Mouse (Mus musculus) testis, postnatal 14 days (tissue): ENCODE data around the gene Kctd11.
"Not testable (repeated sequence)": the region's sequence is repeated elsewhere in the genome, so short reads cannot be mapped to it uniquely, and the experiment has no call there.

ENCODE experiments used
- DNase-seq: peaks from one replicate; pipeline ENCODE4 v3.0.0; 2021; ENCODE audit warnings: low spot score

The Kctd11 gene

DNA sequence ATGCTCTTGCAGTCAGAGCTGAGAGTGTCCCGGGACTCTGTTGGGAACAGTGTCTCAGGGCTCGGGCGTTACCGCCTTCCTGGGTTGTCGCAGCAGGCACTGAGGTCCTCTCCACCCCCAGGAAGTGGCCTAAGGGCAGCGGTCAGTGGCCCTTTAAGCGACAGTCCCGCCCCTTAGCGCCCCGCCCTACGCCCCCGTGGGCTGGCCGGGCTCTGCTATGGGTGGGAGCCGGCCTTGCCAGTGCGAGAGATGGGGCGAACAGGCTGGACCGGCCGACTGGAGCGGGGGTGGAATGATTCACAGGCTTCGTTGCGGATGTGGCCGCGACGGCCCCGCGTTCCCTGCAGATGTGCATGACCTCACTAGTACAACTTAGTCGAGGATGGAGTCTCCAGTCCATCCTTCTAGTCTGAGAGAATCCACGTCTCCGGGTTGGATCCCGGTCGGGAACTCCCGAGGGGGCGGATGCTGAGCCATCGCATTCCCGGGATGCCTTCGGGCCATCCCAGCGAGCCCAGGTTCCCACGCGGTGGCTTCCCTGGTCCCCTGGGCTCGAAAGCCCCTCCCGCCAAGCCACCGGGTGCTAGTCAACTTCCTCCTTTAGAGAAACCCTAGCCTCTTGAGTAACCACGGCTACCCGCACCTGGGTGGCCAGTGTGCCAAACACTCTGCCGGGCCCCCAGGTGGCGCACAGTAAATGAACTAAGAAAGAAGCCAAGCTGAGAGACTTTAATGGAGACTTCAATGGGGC, at the start of gene Kctd11:
Gene Kctd11, minus strand, starts transcription at position 554 of the 751 bp plus-strand sequence.
- peak; percentile 82 for DNase-seq

DNA sequence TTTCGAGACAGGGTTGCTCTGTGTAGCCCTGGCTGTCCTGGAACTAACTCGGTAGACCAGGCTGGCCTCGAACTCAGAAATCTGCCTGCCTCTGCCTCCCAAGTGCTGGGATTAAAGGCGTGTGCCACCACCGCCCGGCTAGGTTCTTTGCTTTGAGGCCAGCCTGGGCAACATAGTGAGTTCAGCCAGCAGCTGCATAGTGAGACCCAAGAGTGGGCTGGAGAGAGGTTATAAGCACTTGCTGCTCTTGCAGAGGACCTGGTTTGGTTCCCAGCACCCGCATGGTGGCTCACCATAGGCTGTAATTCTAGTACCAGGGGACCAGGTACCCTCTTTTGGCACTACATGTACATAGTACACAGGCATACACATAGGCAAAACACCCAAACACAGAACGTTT, 49.0 kb upstream of the Kctd11 start:
- not testable (repeated sequence) for DNase-seq

DNA sequence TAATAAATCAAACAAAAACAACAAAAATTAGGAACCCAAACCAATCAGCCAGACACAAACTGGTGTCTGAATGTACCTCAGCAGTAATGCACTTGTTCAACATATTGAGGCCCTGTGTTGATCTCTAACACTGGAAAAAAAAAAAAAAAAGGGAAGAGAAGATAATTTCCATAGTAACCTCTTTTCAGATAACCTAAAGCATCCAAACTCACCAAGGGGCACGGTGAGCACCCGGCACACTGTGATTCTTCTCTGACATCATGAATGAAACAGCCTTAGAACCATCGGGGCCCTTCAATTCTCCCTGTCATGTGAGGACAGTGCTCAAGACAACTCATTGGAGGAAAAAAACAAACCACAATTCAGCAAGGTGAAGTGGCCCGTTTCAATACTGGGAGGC, 48.5 kb upstream of the Kctd11 start:
- DNase-seq = no peak

DNA sequence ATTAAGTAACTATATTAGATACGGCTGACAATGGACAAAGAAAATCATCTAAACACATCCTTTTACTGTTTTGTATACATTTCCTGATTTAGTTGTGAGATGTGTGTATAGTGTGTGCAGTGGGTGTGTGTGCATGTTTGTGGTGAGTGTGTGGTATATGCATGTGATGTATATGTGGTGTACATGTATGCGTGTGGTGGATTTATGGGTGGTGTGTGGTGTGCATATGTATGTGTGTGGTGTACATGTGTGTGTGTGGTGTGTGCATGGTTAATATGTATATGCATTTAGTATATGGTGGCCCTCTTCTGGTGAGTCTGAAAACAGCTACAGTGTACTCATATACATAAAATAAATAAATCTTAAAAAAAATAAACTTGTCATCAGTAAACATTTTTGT, 46.3 kb upstream of the Kctd11 start:
- DNase-seq = no peak

DNA sequence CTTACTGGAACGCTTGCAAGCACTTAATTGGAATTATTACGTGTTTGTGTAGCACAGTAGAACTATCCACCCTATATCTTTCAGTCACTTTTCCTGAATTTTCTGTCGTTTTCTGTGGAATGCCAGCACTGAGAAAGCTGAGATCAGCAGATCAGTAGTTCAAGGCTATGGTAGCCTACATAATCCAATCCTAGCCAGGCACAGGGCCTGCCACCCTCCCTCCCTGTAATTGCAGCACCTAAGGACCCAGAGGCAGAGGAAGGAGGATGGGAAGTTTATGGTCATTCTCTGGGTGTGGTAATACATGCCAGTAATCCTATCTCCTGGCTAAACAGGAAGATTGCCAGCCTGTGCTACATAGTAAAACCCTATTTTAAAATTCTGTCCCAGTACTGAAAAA, 41.6 kb upstream of the Kctd11 start:
- DNase-seq = no peak

DNA sequence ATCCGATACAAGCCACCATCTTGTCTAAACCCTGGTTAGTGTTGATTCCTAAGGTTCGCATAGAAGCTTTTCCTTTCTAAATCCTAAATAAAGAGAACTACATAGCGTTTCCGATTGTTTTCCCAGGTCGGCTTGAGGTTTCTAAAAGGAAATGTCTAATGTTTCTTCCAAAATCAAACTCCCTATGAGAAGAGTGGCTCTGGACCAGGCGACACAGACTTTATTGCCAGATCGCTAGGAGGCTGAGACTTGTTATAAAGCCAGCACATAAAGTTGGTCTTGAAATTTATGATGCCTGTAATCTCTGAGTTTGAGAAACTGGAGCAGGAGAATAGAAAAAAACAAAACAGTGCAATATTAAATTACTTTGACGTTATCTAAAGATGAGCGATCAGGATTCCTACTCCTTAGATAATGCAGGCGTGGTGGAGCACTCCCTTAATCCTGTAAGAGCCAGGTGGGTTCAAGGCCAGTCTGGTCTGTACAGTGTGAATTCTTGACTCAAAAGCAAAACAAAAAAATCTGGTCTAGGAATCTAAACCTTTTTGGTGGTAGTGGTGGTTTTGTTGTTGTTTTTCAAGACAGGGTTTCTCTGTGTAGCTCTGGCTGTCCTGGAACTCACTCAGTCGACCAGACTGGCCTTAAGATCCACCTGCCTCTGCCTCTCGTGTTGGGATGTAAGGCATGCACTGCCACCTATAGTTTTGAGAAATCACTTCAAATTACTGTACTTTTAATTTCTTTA, 41.0 kb upstream of the Kctd11 start:
- DNase-seq = no peak

DNA sequence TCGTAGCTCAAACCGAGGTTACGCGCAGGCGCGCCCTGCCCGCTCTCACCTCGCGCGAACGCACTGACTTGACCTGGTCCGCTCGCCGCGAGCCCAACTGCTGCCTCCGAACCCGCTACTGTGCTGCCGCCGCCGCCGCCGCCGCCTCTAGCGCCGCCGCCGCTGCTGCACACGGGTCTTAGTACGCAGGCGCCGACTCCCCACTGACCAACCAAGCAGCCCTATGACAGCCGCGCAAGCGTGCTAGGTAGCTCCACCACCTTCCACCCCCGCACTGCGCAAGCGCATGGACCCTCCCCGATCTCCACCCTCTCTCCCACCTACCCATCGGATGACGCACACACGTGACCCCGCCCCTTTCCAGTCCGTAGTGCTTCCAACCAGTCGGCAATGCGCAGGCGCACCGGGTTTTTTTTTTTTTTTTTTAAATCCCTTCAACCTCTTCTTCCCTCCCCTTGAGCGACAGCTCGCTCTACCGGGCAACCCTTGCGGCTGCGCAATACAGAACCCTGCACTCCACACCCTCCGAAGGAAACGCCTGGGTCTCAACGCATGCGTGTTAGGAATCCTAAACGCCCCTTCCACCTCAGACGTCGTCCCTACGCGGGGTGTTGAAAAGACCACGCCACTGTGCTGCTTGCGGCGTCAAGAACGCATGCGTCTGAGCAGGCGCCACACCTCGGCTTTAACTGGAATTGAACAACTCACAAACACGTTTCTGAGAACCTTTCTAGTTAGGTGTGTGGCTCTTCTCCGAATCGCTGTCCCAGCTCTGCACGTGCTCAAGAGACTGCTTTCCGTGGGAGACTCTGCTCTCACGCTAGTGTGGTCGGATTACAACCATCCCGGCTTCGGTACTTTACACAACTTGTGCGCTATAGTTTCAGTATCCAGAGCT, 40.2 kb upstream of the Kctd11 start, which contains the start of gene Eif5a:
Gene Eif5a, minus strand, starts transcription at position 845 of the 898 bp plus-strand sequence.
- DNase-seq = peak; percentile 100

DNA sequence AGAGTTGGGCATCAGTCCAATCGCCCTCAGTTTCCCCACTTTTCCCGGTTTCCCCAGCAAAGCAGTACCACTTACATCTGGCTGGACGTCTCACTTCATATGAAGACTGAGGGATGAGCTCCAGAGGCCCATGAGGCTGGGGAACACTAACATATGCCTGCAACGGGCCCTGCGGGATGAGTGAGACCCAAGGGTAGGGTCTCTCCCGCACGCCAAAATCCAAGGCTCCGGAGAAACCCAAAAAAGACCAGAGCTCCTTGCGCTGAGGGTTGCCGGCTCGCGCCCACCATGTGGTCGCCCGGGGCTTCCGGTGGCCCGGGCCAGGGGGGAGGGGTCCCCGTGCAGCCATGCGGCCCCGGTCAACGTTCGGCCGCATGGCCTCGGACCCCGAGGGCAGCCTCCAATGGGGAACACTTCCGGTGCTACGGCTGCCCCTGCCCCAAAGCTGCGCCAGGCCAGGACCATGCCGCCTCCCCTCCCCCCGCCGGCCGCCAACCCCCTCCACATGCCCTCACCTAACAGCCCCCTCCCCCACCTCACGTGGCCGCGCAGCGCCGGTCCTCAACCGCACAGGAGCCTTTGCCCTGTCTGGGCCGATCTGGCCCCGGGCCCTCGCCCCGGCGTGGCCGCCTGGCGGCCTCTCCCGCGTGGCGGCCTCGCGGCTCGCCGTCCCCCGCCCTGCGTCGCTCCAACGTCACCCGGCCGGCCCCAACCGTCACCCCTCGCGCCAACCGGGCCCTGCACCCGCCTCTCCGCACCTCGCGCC, 39.2 kb upstream of the Kctd11 start:
- peak; percentile 85 for DNase-seq

DNA sequence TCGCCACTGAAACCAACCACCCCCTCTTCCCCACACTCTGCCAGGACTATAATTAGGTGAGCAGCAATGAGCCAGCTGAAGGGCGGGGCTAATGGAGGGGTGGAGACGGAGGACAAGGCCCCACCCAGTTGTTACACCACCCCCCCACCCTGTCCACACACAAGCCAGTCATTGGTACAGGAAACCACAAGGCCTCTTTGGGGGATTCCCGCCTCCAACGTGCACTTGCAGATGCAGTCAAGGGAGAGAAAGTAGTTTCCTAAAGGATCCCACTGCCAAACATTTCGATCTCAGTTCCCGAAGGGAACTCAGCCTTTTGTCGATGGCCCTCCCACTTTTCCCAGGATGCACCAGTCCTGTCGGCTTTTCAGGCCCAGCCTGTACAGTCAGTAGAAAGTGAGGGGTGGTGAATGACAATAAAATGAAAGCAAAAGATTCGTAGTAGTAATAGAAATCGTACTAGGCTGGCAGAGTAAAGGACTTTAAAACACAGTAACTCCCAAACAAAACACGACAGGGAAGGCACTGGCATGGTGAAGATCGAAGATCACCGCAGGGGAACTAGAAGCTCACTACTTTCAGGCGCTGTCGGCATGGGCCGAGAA, 38.6 kb upstream of the Kctd11 start:
- peak; percentile 62 for DNase-seq

DNA sequence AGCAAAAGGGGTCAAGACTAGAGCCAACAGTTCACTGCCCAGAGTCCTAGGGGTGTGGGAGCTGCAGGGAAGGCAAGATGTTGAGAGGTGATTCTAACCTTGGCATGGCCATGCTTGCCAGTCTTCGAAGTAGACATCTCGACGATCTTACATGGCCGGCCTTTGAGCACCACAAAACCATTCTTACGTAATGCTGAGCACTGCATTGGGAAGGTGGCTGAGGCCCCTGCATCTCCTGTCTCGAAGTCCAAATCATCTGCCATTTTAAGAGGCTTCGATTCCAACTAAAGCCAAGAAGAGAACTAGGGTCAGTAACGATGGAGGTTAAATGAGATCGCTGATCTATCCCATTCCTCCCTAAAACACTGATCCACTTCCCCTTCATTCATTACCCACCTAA, 37.8 kb upstream of the Kctd11 start:
- no peak for DNase-seq

DNA sequence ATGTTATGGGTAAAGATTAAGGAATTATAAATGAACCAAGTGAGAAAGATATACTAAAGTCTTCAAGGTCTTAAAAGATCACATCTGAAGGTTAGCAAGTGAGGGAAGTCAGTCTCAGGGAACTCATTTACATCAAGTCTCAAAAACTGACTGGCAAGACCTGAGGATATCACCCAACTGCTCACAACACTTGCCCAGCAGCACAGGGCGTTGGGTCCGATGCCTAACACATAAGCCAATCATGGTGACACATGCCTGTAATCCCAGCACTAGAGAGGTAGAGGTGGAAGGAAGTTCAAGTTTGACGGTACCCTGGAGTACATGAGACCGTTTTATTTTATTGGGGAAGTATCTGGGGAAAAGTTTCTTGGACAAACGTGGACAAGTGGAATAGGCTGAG, 36.9 kb upstream of the Kctd11 start:
- DNase-seq = no peak

DNA sequence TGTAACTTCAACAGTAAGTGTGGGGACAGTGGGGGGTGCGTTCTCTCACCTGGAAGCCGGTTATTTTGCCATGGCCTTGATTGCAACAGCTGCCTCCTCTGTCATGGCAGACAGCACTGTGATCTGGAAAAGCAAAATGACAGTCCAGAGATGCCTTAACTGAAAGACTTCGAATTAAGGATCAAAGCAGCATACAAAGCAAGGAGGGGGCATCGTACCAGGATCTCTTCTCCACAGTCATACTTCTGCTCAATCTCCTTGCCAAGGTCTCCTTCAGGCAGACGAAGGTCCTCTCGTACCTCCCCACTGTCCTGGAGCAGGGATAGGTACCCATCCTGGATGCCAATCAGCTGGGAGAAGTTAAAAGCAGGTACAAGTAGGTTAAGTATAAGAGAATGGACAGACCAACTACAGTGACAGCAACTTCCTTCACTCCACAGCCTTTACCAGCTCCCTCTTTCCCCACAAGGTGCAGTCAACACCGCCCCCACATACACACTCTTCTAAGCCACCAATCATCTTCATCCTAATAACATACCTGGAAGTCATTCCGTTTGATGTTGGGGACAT, 36.3 kb upstream of the Kctd11 start:
- no peak for DNase-seq

DNA sequence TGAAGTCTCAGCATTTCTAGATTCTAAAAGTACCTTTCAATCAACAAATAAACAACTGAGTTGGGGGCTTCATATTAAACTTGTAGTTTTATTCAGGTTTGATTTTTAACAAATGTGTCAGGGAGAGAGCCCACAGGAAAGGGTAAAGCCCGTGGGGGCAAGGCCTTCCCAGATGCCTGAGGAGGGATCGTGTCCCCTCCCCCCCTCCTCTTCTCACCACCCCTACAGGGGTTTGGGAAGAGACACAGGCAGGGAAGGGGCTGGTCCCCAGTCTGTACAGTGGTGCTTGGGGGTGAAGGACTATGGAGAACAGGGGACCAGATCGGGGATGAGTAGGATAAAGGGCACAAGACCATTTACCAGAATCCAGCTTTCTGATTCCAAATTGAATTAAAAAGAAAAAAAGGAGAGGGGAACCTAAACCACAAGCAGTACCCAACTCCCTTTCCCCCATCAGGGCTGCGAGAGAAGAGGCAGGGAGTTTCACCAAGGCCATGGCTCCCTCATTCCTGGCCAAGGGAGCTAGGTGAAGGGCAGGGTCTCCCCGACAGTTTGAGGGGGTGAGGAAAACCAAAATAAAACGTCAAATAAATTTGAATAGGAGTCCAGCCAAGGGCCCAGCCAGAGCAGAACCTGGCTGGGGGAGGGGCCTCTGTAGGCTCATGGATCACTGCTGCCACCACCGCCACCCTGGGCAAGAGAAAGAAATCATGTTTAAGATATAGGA, 35.6 kb upstream of the Kctd11 start:
- DNase-seq = not testable (repeated sequence)

DNA sequence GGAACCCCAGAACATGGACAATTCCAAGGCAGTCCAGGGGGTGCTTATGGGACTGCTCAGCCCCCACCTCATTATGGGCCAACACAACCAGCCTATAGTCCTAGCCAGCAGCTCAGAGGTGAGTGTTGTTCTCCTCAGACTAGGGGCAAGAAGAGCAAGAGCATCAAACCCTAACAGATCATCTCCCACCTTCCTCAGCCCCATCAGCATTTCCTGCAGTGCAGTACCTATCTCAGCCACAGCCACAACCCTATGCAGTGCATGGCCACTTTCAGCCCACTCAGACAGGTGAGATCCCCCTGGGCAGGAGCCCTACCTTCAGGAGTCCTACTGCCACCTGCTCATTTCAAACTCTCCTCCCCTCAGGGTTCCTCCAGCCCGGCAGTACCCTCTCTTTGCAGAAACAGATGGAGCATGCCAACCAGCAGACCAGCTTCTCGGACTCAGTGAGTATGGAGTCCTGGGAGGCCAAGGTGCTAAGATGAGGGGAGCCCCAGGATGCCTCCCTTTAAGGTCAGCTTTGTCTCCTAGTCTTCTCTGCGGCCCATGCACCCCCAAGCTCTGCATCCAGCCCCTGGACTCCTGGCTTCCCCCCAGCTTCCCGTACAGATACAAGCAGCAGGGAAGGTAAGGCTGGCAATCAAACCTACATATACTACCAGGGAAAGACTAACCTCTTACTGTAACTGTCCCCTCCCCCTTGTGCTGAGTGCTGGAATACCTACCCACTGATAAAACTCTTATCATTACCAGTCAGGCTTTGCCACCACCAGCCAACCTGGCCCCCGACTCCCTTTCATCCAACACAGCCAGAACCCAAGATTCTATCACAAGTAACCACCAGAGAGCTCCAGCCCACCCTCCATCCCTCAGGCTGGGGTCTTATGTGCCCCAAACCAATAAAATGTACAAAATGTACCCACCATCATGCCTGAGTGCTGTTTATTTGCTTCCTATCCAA, 34.7 kb upstream of the Kctd11 start:
- no peak for DNase-seq

DNA sequence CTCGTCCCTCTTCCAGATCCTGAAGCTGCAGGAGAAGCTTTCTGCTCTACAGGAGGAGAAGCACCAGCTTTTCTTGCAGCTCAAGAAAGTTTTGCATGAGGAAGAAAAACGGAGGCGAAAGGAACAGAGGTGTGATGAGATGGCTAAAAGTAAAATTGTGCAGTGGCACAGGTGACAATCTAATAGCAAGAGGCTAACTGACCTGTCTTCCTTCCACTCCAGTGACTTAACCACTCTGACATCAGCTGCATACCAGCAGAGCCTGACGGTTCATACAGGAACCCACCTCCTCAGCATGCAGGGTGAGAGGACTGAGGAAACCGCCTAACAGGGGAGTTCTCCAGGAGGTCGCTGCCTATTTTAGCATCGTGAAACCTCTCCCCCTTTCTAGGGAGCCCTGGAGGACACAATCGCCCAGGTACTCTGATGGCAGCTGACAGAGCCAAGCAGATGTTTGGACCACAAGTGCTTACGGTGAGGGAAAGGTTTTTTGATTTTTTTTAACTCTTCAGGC, 33.8 kb upstream of the Kctd11 start:
- no peak for DNase-seq

DNA sequence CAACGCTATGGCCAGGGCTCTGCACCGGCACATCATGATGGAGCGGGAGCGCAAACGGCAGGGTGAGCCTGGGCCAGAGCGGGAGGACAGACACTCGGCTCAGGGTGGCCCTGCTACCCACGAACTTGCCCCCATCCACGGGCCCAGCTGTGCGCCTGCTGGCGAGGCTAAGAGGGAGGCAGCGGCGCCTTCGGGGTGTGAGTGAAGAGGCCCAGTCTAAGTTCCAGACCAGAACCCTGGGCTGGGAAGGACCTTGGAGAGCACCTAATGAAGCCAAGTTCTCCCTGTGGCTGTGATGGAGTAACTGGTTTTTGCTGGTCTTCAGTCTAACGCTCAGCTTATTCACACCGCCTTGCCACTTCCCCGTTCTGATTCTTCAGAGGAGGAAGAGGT, 33.2 kb upstream of the Kctd11 start:
- no peak for DNase-seq

DNA sequence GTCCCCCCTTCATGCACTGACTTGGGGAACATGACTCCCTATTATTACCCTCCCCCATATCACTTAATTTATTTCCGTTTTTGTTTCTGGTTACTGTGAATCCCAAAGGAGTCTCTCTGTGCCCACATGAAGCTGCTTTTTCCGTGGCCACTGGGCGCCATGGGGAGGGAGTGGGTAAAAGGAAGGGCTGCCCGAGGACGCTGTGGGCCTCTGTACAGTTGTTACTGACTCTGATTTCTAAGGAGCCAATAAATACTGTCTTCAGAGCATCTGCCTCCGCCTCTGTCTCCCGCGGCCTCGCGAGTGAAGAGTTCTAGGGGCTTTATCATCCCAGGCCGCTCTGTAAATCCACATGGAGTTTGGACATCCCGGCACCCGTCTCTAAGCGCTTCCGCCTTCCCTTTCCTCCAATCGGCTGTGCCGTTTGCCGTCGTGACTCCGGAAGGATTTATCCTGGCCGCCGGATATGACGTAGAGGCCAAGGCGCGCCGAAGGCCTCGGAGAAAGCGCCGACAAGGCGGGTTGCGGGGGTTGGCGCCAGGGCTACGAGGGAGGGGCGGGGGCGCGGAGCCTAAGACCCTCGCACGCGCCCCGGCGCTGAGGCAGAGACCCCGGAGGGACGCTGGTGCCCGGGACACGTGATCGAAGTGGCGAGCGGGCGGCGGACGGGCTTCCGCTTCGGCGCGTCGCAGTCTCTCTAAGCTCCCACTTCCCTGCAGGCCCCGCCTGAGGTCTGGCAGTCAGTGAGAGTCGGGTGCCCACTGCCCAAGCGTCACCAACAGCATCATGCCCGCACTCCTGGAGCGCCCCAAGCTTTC, 32.6 kb upstream of the Kctd11 start, which contains the start of gene Gps2:
Gene Gps2, plus strand, starts transcription at position 335 of the 818 bp plus-strand sequence.
- DNase-seq = peak; percentile 94
